Comparison of ENCODE assay signal across 29 mouse cellular contexts in the genomic region with DNA sequence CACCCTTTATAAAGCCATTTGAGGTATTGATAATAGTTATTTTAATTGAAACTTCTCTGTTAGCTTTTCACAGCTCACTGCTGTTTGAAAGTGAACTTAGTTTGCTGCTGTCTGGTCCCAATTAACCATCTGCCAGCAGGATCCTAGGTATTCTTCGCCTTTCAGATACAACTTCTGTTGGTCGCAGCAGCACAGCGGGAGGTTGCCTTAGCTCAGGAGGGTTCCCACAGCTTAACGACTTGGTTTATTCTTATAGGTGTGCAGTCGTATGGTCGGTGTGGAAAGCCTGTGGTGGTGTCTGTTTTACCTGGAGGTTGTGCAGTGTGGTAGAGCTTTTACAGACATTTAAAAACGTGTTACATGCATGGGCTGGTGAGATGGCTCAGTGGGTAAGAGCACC. TPM values are rescaled to one million over a fixed set of nuclear protein-coding genes. Genes with fewer than 3 reads are reported as not detected.
DNase-seq lines count a peak whose midpoint lies in the region; TF ChIP-seq lines count a peak whose summit lies in the region.
"Had no signal": no experiment of that assay in that cellular context is flagged by ENCODE, and none has a peak within 500 bp of the region (broad histone marks: within the 10 kb centered on the region; RNA-seq: fewer than 3 reads in every experiment).

No protein-coding gene starts in this region.

- H3K79me2 ChIP-seq in MEL (ENCODE audit: control insufficient read depth, insufficient read depth, low read length, poor library complexity): no peaks in the 10 kb centered on the region

- no peaks in the 10 kb centered on the region for H3K9me3 ChIP-seq in ES-Bruce4 (replicated peaks; ENCODE audit: control insufficient read depth, insufficient read depth, low read length, poor library complexity, severe bottlenecking)
- no peaks in the 10 kb centered on the region for H3K9me3 ChIP-seq in MEL (replicated peaks; ENCODE audit: insufficient read depth, low read length)
- H3K9me3 ChIP-seq in hindbrain, embryonic 10.5 days: no peaks in the 10 kb centered on the region
- H3K9me3 ChIP-seq: embryonic facial prominence, embryonic 13.5 days; embryonic facial prominence, embryonic 15.5 days; forebrain, embryonic 10.5 days; forebrain, embryonic 12.5 days; G1E had no signal

- TF ChIP-seq EP300 in ES-Bruce4 (IDR thresholded peaks at IDR 0.05; ENCODE audit: insufficient read depth, low read depth, low read length) (no peak), MEL (IDR thresholded peaks at IDR 0.05; ENCODE audit: low read depth in 1 of 2, low read length in 2 of 2) (no peak)

- H3K4me1 ChIP-seq in ES-Bruce4 (ENCODE audit: control insufficient read depth, insufficient read depth, low read length) (peaks cover 12% of the 10 kb centered on the region), MEL (ENCODE audit: control insufficient read depth in 1 of 2, insufficient read depth in 2 of 2, low read length in 2 of 2) (no peaks in the 10 kb centered on the region)
- no peaks in the 10 kb centered on the region for H3K4me1 ChIP-seq in hindbrain, embryonic 10.5 days (replicated peaks)
- H3K4me1 ChIP-seq: embryonic facial prominence, embryonic 13.5 days; embryonic facial prominence, embryonic 15.5 days; forebrain, embryonic 10.5 days; forebrain, embryonic 12.5 days had no signal

- H3K4me3 ChIP-seq in ES-Bruce4 (ENCODE audit: low read depth, low read length): no peak overlapping the region
- H3K4me3 ChIP-seq in MEL (ENCODE audit: control insufficient read depth in 1 of 2, insufficient read depth in 1 of 2, low read depth in 2 of 2, low read length in 2 of 2): no peak overlapping the region
- no peak overlapping the region for H3K4me3 ChIP-seq in hindbrain, embryonic 10.5 days
- H3K4me3 ChIP-seq: embryonic facial prominence, embryonic 13.5 days; embryonic facial prominence, embryonic 15.5 days; erythroblast, embryonic 14.5 days; forebrain, embryonic 10.5 days; forebrain, embryonic 12.5 days had no signal

- WGBS in hindbrain, embryonic 10.5 days: 61% methylated on average over 7 of the region's 7 CpGs

- DNase-seq in ES-CJ7 (ENCODE audit: low read depth, low spot score): peak; percentile 71
- DNase-seq in MEL (ENCODE audit: low read depth, low spot score): no peak
- peak; percentile 78 for DNase-seq in ZHBTc4 (ENCODE audit: low read depth, low spot score)
- no peak for DNase-seq in cerebellum, adult 11 months
- DNase-seq in hindbrain, embryonic 10.5 days (ENCODE audit: low spot score): no peak
- no peak for DNase-seq in frontal cortex, postnatal 10 days (ENCODE audit: low spot score in 2 of 2)
- DNase-seq: adrenal gland, adult 2 months; adrenal gland, postnatal 10 days; adrenal gland, postnatal 25 days; cerebellum, adult 11-12 months; cerebellum, adult 2 months; cerebellum, adult 9-10 months; cerebellum, postnatal 10 days; cerebellum, postnatal 25 days; embryo, embryonic 11 days had no signal

- no peak overlapping the region for H3K9ac ChIP-seq in ES-Bruce4 (ENCODE audit: low read depth, poor library complexity, severe bottlenecking)
- no peak overlapping the region for H3K9ac ChIP-seq in MEL (ENCODE audit: control insufficient read depth, low read depth, low read length, poor library complexity, severe bottlenecking)
- H3K9ac ChIP-seq: embryonic facial prominence, embryonic 13.5 days; embryonic facial prominence, embryonic 15.5 days; forebrain, embryonic 12.5 days had no signal

- H3K36me3 ChIP-seq in ES-Bruce4 (ENCODE audit: control insufficient read depth, insufficient read depth, low read length, poor library complexity, severe bottlenecking): no peaks in the 10 kb centered on the region
- H3K36me3 ChIP-seq in MEL (ENCODE audit: control insufficient read depth in 1 of 2, insufficient read depth in 2 of 2, low read length in 2 of 2): no peaks in the 10 kb centered on the region
- H3K36me3 ChIP-seq in hindbrain, embryonic 10.5 days: peaks cover 1% of the 10 kb centered on the region; the same call in 1 of the 2 replicates
- H3K36me3 ChIP-seq: embryonic facial prominence, embryonic 13.5 days; forebrain, embryonic 10.5 days; forebrain, embryonic 12.5 days had no signal

- no peak for TF ChIP-seq RAD21 in MEL (IDR thresholded peaks at IDR 0.05; ENCODE audit: low read depth, low read length)

- TF ChIP-seq POLR2A in ES-Bruce4 (IDR thresholded peaks at IDR 0.05; ENCODE audit: insufficient read depth, low read length) (no peak), MEL (IDR thresholded peaks at IDR 0.05; ENCODE audit: control insufficient read depth in 1 of 2, insufficient read depth in 1 of 2, low read depth in 1 of 2, low read length in 2 of 2, poor library complexity in 1 of 2) (no peak)

- H3K27ac ChIP-seq in ES-Bruce4 (ENCODE audit: insufficient read depth, low read length) (peak overlapping the region; percentile 80), MEL (ENCODE audit: control insufficient read depth, low read depth, low read length) (no peak overlapping the region)
- no peak overlapping the region for H3K27ac ChIP-seq in hindbrain, embryonic 10.5 days
- H3K27ac ChIP-seq: embryonic facial prominence, embryonic 13.5 days; embryonic facial prominence, embryonic 15.5 days; forebrain, embryonic 10.5 days; forebrain, embryonic 12.5 days had no signal

- TF ChIP-seq CTCF in ES-Bruce4 (IDR thresholded peaks at IDR 0.05; ENCODE audit: low read depth, low read length) (no peak), MEL (IDR thresholded peaks at IDR 0.05 in 2 of 3, conservative IDR thresholded peaks at IDR 0.05 in 1 of 3; ENCODE audit: control insufficient read depth in 1 of 3, insufficient read depth in 1 of 3, low read depth in 2 of 3, low read length in 3 of 3, poor library complexity in 1 of 3, severe bottlenecking in 1 of 3) (no peak)

- no peaks in the 10 kb centered on the region for H3K27me3 ChIP-seq in ES-Bruce4 (ENCODE audit: control insufficient read depth, insufficient read depth, low read length, poor library complexity, severe bottlenecking)
- H3K27me3 ChIP-seq in MEL (ENCODE audit: control insufficient read depth in 1 of 2, insufficient read depth in 2 of 2, low read length in 2 of 2): no peaks in the 10 kb centered on the region
- H3K27me3 ChIP-seq in hindbrain, embryonic 10.5 days (ENCODE audit: insufficient read depth, poor library complexity, severe bottlenecking): no peaks in the 10 kb centered on the region
- H3K27me3 ChIP-seq: embryonic facial prominence, embryonic 13.5 days; embryonic facial prominence, embryonic 15.5 days; forebrain, embryonic 12.5 days had no signal

TF ChIP-seq in MEL, 35 proteins besides CTCF, POLR2A, EP300 and RAD21:
- TF ChIP-seq MEF2A (IDR thresholded peaks at IDR 0.05; ENCODE audit: extremely low read depth, insufficient replicate concordance, low read depth, low read length, poor library complexity, severe bottlenecking): no peak
- TF ChIP-seq SIN3A (IDR thresholded peaks at IDR 0.05; ENCODE audit: low read length): no peak
- TF ChIP-seq ZKSCAN1 (IDR thresholded peaks at IDR 0.05; ENCODE audit: low read depth, low read length): no peak
- 0 out of 2 replicates have a peak, but pooled peaks have one; percentile 17 for TF ChIP-seq TBP (IDR thresholded peaks at IDR 0.05; ENCODE audit: low read depth, low read length)

RNA-seq across cellular contexts. Expression of a gene that starts 11.6 kb away (rescaled TPM):
- polyA plus RNA-seq in ES-Bruce4 (2011; ENCODE audit: insufficient read depth, insufficient read length, low read depth, missing spikeins) (41.5 and 41.9 TPM in 2 replicates), MEL (2012; ENCODE audit: insufficient read depth in 1 of 2, insufficient read length in 2 of 2, low read depth in 1 of 2, low replicate concordance in 2 of 2, missing spikeins in 1 of 2) (10 to 100 TPM in 1 of 2 experiments, not detected in 1; 12.5 TPM)
- total RNA-seq in MEL (2012; rRNA removed): 2.1 and 2.9 TPM in 2 replicates
- 20.3 and 21.9 TPM in 2 replicates for polyA plus RNA-seq in hindbrain, embryonic 10.5 days (2016; fragmentation: Nextera tagmentation; extraction: Ambion mirVana)

RNA-seq across cellular contexts. Expression of a gene that starts 11.6 kb away (rescaled TPM):
- polyA plus RNA-seq in ES-Bruce4 (2011; ENCODE audit: insufficient read depth, insufficient read length, low read depth, missing spikeins): 13.0 and 15.4 TPM in 2 replicates
- 2.3 and 3.4 TPM in 2 replicates for total RNA-seq in MEL (2012; rRNA removed)
- 1 to 10 TPM in 1 of 2 experiments, not detected in 1; 4.6 TPM for polyA plus RNA-seq in MEL (2012; ENCODE audit: insufficient read depth in 1 of 2, insufficient read length in 2 of 2, low read depth in 1 of 2, low replicate concordance in 2 of 2, missing spikeins in 1 of 2)
- polyA plus RNA-seq in hindbrain, embryonic 10.5 days (2016; fragmentation: Nextera tagmentation; extraction: Ambion mirVana): 21.8 and 27.6 TPM in 2 replicates

RNA-seq across cellular contexts. Expression of a gene that starts 38.2 kb away (rescaled TPM):
- polyA plus RNA-seq in ES-Bruce4 (2011; ENCODE audit: insufficient read depth, insufficient read length, low read depth, missing spikeins): not detected in 2 replicates
- not detected in 2 replicates for total RNA-seq in MEL (2012; rRNA removed)
- not detected for polyA plus RNA-seq in MEL (2012; ENCODE audit: insufficient read depth in 1 of 2, insufficient read length in 2 of 2, low read depth in 1 of 2, low replicate concordance in 2 of 2, missing spikeins in 1 of 2)
- polyA plus RNA-seq in hindbrain, embryonic 10.5 days (2016; fragmentation: Nextera tagmentation; extraction: Ambion mirVana): not detected in 2 replicates
- total RNA-seq: adrenal gland, adult 2 months; adrenal gland, postnatal 25 days; adrenal gland, postnatal 4 days; G1E had no signal
- polyA plus RNA-seq: brain, embryonic 14.5 days; C2C12; cortical plate, adult 2 months; embryonic facial prominence, embryonic 13.5 days; embryonic facial prominence, embryonic 15.5 days; forebrain, embryonic 10.5 days; forebrain, embryonic 12.5 days; forebrain, embryonic 14.5 days; forebrain, embryonic 16.5 days; frontal cortex, adult 2 months had no signal

RNA-seq across cellular contexts. Expression of a gene that starts 38.2 kb away (rescaled TPM):
- 2.3 and 2.4 TPM in 2 replicates for polyA plus RNA-seq in ES-Bruce4 (2011; ENCODE audit: insufficient read depth, insufficient read length, low read depth, missing spikeins)
- 1.0 and 1.1 TPM in 2 replicates for total RNA-seq in MEL (2012; rRNA removed)
- 1 to 10 TPM in 1 of 2 experiments, not detected in 1; 2.0 TPM for polyA plus RNA-seq in MEL (2012; ENCODE audit: insufficient read depth in 1 of 2, insufficient read length in 2 of 2, low read depth in 1 of 2, low replicate concordance in 2 of 2, missing spikeins in 1 of 2)
- 1.8 and 1.9 TPM in 2 replicates for polyA plus RNA-seq in hindbrain, embryonic 10.5 days (2016; fragmentation: Nextera tagmentation; extraction: Ambion mirVana)
- polyA plus RNA-seq: erythroblast, embryonic 14.5 days; G1E had no signal

RNA-seq across cellular contexts. Expression of a gene that starts 43.4 kb away (rescaled TPM):
- polyA plus RNA-seq in ES-Bruce4 (2011; ENCODE audit: insufficient read depth, insufficient read length, low read depth, missing spikeins): 28.9 and 30.0 TPM in 2 replicates
- total RNA-seq in MEL (2012; rRNA removed): 3.5 and 3.7 TPM in 2 replicates
- polyA plus RNA-seq in MEL (2012; ENCODE audit: insufficient read depth in 1 of 2, insufficient read length in 2 of 2, low read depth in 1 of 2, low replicate concordance in 2 of 2, missing spikeins in 1 of 2): 10 to 100 TPM in 1 of 2 experiments, not detected in 1; 12.0 TPM
- polyA plus RNA-seq in hindbrain, embryonic 10.5 days (2016; fragmentation: Nextera tagmentation; extraction: Ambion mirVana): 15.0 and 15.8 TPM in 2 replicates

Comparison
In these comparisons a context has a peak if more than half of its experiments do, and no peak if none do; other contexts are left out.
1. DNase-seq: peak in ES-CJ7 (single experiment) and ZHBTc4 (single experiment); none in MEL (single experiment), cerebellum, adult 11 months (single experiment), hindbrain, embryonic 10.5 days (single experiment) and frontal cortex, postnatal 10 days (0 of 2).